Mouse (Mus musculus) embryo, embryonic 11 days (tissue): ENCODE data around the gene Ndufaf7.

ENCODE experiments used
- DNase-seq: peaks from one replicate; pipeline ENCODE4 v3.0.0-alpha.2; 2015

Gene Ndufaf7

DNA sequence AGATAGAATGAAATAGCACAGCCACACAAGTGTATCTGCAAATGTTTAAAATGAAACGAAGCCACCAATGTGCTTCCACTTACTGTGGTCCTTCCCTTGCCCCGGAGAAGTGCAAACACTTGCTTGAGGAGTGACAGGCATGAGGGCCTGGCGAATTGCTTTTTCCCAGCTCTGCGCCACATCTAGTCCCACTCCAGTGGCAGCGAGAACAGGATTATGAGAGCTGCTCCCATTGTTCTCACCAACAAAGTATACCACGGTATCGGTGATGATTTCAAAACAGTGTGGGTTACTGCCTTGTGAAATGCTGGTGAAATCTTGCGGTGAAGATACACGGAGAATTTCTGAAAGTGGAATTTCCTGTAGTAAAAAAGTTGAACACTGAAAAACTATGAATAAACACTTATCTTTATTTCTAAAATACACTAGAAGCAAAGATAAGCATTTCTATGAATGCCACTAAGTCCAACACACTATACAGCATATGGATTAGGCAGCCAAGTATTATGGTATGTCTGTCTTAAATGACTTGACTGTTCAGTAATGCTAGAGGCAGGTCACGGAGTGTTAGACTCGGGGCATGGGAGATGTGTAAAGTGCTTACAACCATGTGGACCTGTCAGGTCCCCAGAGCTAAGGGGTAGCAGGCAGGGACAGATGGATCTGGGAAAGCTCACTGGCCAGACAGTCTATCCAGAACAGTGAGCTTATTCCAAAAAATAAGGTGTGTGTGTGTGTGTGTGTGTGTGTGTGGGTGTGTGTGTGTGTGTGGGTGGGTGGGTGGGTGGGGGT is 29.4 kb downstream of the Ndufaf7 start:
- DNase-seq: no peak

DNA sequence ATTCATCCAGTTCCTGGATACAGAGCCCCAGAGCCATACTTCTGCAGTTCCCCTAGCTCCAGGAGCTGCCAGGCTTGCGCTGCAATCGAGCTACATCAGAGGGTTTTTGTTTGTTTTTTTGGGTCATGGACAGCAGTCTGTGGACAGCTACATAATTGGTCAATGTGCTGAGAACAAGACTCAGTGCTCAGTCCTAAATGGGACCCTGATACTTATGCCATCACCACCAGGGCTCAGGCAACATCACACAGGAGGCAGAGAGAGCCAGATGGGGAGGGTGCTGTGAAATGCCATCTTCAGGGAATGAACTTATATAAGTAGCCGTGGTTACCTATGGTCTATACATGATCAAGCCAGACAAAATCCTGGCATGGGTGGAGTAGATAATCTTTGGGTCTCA is 31.6 kb downstream of the Ndufaf7 start:
- no peak for DNase-seq

DNA sequence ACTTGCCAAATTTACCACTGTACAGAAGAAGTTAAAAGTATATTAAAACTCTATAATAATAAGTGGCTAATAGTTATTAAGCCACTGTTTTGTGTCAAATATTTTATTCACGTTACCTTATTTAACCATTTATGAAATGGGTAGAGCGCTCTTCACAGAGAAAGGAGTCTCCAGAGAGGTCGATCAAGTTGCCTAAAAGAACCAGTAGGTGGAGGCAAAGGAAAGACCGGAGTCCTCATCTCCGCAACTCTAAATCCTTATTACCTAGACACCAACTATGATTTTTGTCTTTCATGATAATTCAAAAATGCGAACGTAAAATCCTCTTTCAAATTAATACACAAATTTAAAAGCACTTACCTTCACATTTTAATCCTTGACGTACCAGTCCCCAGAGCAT is 46.2 kb downstream of the Ndufaf7 start:
- DNase-seq: no peak

DNA sequence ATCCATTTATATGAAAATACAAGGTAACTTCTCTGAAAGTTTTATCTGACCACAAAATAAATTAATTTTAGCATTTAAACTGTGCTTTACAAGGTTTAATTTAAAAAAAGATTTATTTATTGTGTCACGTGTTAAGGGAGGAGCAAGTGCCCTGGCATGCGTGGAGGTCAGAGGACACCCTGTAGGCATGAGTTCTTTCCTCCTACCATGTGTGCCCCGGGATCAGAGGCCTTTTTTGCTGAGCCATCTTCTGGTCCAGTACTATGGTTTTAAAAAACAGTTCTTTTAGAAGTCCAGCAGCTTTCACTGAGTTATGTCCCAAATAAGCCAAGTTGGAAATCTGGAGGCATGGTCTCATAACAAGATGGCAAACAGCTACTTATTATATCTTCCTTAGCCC is 46.8 kb downstream of the Ndufaf7 start:
- no peak for DNase-seq

DNA sequence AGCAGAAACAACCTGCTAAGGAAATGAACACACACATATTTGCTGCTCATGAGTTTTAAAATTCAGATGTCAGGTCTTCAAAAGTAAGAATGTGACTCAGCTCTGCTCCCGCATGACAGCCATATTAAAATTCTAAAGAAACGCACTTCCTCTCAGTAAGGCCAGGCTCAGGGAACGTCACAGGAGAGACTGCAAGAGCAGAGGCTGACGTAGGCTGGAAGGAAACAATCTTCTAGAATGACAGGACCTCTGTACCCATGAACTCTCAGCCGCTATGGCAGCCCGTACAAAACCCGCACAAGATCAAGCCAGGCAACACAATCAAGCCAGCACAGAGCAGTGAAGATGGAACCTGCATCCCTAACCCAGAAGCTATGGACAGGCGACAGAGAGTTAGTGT is 52.1 kb downstream of the Ndufaf7 start:
- DNase-seq: peak; percentile 10

DNA sequence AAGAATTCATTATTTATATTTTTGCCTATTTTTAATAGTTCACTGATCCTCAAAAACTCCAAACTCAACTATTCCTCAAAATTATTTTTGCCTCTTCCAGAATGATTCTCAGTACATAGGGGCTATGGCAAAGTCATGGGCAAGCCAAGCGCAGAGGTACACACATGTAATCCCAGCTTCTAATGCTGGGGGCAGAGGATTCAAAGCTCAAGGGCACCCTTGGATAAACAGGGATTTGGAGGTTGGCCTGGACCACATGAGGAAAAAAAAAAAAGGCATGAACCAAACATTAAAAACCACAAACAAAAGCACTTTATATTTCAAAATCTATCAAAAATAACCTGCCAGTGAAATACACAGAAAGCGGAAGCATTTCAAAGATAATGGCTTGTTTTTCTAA is 54.6 kb downstream of the Ndufaf7 start:
- DNase-seq: no peak

DNA sequence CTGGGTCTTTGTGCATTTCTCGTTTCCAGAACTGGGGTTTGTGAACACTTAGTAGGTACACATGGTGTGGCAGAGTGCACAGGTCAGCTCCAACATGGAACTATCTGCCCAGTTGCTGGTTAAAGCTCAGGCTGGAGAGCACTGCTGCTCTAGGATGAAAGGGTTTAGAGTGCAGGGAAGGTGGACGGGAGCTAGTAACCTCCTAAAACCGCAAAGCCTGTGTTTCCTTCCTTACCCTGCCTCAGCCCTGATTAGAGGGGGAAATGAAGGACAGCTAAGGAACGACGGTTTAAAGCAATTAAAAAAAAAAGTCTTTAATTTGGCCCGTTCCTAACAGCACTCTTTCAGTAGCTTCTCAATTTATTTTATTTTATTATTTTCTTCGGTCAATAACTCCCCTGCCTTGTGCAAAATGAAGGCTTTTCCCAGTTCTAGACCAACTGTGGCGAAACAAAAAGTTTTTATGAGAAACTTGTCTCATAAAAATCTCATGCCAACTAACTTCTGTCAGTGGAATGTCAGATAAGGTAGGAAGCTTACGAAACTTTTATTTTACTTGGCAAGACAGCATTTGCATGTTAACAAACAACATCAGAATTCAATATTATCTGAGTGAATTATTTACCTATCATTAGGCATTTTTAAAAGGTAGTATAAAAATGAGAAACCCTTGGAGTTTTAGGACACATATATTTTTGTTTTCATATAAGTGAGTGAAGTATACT is 55.5 kb downstream of the Ndufaf7 start:
- no peak for DNase-seq

DNA sequence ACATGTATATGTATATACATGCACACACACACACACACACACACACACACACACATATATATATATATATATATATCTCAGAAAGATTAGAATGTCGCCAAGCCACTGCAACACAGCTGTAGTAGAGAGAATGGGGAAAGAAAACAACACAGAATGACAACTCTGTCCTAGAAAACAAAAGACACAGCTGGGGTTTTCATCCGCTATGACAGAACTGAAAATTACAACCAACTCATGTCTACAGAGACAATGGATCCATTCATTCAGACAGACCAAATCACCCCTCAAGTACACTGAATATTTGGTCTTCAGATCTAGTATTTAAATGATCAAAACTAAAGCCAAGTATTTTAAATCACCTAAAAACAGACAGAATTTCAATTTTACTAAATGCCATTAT is 56.7 kb downstream of the Ndufaf7 start:
- DNase-seq: no peak

DNA sequence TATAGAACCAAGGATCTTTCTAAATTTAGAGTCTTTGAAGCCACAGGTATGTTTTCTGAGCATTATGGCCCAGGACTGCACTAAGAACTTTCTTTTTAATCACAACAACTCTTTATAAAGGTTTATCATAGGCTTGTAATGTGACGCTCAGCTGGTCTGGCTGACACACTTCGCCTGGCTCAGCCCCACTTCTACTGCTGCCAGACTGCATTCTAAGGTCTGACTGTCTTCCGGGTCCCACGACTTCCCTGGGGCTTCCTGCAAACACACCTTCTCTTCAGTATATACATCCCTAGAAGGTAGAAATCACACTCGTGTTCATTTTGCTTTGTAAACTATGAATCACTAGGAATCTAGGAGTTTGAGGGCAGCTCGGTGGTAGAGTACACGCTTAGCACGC is 57.4 kb downstream of the Ndufaf7 start:
- DNase-seq: no peak

DNA sequence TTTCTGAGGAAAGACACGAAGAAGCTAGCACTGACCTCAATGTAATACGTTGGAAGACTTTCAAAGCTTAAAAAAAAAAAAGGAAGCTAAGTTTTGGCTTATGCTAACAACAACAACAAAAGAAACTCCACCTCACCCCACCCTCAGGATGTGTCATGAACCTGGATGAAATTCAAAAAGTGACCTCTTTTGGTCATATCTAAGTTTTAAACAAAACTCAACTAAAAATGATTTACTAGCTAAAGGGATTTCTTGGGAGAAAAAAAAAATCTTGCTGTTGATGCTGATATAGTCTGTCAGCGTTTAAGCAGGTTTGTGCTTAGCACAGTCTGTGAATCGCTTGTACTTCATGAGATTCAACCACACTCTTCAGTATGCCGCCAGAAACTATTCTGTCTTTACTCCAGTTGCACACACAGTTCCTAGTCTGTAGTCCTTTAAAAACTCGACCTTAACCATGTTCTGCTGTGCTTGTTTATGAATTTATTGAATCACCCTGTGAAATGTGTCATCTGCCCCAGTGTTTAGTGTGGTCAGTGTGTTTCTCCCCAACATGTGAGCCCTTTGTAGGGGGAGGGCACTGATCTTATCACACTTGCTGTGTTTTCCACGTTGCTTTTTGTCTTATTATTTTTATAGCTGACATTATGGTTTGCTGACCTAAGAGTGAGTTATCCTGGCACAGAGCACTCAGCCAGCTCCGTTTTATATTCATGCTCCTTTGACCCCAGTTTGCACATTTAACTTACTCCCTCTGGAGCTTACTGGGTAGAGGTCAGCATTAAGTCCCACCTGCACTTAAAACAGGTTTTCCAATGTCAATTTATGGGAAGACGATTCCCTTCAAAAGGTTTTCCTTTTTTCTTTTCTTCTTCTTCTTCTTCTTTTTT is 58.2 kb downstream of the Ndufaf7 start:
- DNase-seq: no peak
